Mouse (Mus musculus): ENCODE measurements around the gene Tenm4.

DNA sequence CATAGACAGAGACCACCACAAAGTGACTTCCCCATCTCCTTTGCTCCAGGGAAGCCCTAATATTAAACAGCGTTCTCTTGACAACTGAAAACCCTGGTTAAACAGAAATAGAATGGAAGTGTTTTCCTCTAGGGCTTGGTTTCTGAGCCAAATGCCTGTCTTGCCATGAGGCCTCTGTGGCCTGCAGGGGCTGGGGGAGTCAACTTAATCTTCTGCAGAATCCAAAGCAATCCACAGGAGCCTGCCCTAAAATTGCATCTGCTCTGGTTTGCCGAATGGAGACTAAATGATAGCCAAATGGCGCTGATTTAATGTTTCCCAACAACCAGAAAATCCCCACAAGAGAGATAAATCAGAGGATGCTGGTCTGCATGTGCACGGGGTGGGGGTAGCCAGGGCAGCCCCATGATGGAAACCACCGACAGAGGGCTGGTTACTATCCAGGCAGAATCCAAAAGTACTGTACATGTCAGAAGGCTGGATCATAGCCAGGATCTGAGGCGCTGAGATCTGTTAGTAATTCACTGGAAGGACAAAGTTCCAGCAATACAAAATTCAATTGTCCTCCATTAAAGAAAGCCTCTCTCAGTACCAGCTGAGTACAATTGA lies 663.7 kb downstream of the Tenm4 start:
- TF ChIP-seq EP300 (IDR thresholded peaks at IDR 0.05; ENCODE audit: low read depth): no peak
- TF ChIP-seq CTCF (IDR thresholded peaks at IDR 0.05; ENCODE audit: low read depth): no peak

All from heart, postnatal 0 days (tissue).